Mouse (Mus musculus): ENCODE measurements at regions not wholly inside any gene's neighbourhood (a gene's known extent, or its start where the extent isn't known, plus 50 kb on each side); places are given as distances from the start of the nearest gene placed in this dataset.
"Not testable (repeated sequence)": the region's sequence is repeated elsewhere in the genome, so short reads cannot be mapped to it uniquely, and the experiment has no call there.

DNA sequence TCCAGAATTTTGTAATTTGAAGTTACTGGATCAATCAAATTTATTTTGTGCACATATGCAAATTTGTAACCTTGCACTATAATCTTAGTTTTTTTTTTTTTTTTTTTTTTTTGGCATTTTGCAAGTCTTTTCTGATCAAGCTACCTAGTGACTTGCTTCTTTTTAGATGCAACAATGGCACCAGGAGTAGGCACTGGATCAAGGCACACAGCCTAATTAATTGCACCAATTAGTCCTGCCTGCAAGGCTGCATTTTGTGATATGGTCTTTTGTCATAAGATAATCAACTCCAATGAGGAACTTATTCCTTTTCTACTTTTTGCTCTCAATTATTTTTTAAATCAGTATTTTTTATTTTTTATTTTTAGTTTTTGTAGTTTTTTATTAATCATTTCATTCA is 105.5 kb upstream of the Ccnh start:
- no peaks in the 10 kb centered on the region for H3K27me3 ChIP-seq (replicated peaks; ENCODE audit: control insufficient read depth, insufficient read depth, low read length)
- no peak for TF ChIP-seq CTCF (IDR thresholded peaks at IDR 0.05; ENCODE audit: low read depth)
- H3K4me3 ChIP-seq (ENCODE audit: low read depth, low read length): no peak overlapping the region
- H3K27ac ChIP-seq (ENCODE audit: low read depth, low read length): no peak overlapping the region
- no peak overlapping the region for H3K4me2 ChIP-seq (replicated peaks; ENCODE audit: low read depth)
- no peak for ATAC-seq
- H3K9me3 ChIP-seq (ENCODE audit: control insufficient read depth): no peaks in the 10 kb centered on the region
- no peaks in the 10 kb centered on the region for H3K36me3 ChIP-seq (ENCODE audit: control insufficient read depth, insufficient read depth)
- no peak overlapping the region for H3K9ac ChIP-seq (ENCODE audit: low read depth, low read length)
- H3K4me1 ChIP-seq (replicated peaks; ENCODE audit: control insufficient read depth, insufficient read depth, low read length): no peaks in the 10 kb centered on the region

DNA sequence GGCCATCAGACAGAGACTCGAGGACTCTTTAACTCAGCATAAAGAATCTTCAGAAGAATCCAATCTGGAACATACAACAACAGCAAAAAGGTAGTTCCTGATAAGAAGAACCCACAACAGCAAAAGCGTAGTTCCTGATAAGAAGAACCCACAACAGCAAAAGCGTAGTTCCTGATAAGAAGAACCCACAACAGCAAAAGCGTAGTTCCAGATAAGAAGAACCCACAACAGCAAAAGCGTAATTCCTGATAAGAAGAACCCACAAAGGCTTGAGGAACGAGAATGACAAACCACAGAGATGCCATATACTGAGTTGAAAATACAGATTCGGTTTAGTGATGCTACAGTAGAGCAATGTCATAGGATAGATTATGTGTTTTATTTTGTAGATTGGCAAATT is 93.0 kb upstream of the Ccnh start:
- no peak overlapping the region for H3K4me2 ChIP-seq (replicated peaks; ENCODE audit: low read depth)
- no peak for TF ChIP-seq CTCF (IDR thresholded peaks at IDR 0.05; ENCODE audit: low read depth)
- H3K27me3 ChIP-seq (replicated peaks; ENCODE audit: control insufficient read depth, insufficient read depth, low read length): no peaks in the 10 kb centered on the region
- no peak for ATAC-seq
- WGBS: 62% methylated on average over 7 of the region's 7 CpGs
- no peak overlapping the region for H3K4me3 ChIP-seq (ENCODE audit: low read depth, low read length)
- no peak overlapping the region for H3K27ac ChIP-seq (ENCODE audit: low read depth, low read length)
- no peak overlapping the region for H3K9ac ChIP-seq (ENCODE audit: low read depth, low read length)
- no peaks in the 10 kb centered on the region for H3K36me3 ChIP-seq (ENCODE audit: control insufficient read depth, insufficient read depth)
- no peaks in the 10 kb centered on the region for H3K9me3 ChIP-seq (ENCODE audit: control insufficient read depth)
- H3K4me1 ChIP-seq (replicated peaks; ENCODE audit: control insufficient read depth, insufficient read depth, low read length): no peaks in the 10 kb centered on the region

- H3K4me3 ChIP-seq (ENCODE audit: low read depth, low read length): no peak overlapping the region
- no peak for ATAC-seq
- TF ChIP-seq CTCF (IDR thresholded peaks at IDR 0.05; ENCODE audit: low read depth): no peak
These were observed 65.9 kb upstream of the Ccnh start for GRCm38 (mm10) chr13:85123309-85123708.

DNA sequence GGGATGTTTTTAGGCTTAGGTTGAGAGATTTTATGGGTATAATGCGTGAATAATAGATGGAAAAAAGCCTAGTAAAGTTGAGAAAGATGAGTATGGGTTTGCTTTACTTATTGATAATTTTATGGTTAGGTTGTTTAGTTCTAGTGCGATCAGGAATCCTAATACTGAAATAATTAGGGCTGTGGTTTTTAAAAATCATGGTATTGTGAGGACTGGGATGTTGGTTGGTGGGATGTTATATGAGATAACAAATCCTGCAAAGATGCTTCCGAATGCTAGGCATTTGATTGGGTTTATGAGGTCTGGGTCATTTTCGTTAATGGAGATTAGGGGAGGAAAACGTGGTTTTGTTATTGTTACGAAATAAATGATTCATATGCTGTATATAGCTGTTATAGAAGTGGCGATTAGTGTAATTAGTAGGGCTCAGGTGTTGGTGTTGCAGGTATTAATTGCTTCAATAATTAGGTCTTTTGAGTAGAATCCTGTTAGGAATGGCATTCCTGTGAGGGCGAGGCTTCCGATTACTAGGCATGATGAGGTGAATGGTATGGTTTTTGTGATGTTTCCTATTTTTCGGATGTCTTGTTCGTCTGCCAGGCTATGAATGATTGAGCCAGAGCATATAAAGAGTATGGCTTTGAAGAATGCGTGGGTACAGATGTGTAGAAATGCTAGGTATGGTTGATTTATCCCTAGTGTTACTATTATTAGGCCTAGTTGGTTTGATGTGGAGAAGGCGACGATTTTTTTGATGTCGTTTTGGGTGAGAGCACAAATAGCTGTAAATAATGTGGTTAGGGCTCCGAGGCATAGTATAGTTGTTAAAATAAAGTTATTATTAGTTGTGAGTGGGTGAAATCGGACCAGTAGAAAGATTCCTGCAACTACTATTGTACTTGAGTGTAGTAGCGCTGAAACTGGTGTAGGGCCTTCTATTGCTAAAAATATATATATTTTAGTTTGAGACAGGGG is 62.3 kb upstream of the Ccnh start:
- not testable (repeated sequence) for H3K4me3 ChIP-seq (ENCODE audit: low read depth, low read length); H3K9me3 ChIP-seq (ENCODE audit: control insufficient read depth); H3K9ac ChIP-seq (ENCODE audit: low read depth, low read length); H3K4me1 ChIP-seq (replicated peaks; ENCODE audit: control insufficient read depth, insufficient read depth, low read length); H3K27ac ChIP-seq (ENCODE audit: low read depth, low read length); H3K4me2 ChIP-seq (replicated peaks; ENCODE audit: low read depth); H3K27me3 ChIP-seq (replicated peaks; ENCODE audit: control insufficient read depth, insufficient read depth, low read length); H3K36me3 ChIP-seq (ENCODE audit: control insufficient read depth, insufficient read depth)
- WGBS: 86% methylated on average over 18 of the region's 18 CpGs
- peak; percentile 100 for ATAC-seq

More at GRCm38 (mm10) chr13:85123309-85123708, 65.9 kb upstream of the Ccnh start:
- no peaks in the 10 kb centered on the region for H3K27me3 ChIP-seq (replicated peaks; ENCODE audit: control insufficient read depth, insufficient read depth, low read length)
- H3K9me3 ChIP-seq (ENCODE audit: control insufficient read depth): no peaks in the 10 kb centered on the region
- H3K27ac ChIP-seq (ENCODE audit: low read depth, low read length): no peak overlapping the region
- H3K4me2 ChIP-seq (replicated peaks; ENCODE audit: low read depth): no peak overlapping the region
- H3K4me1 ChIP-seq (replicated peaks; ENCODE audit: control insufficient read depth, insufficient read depth, low read length): no peaks in the 10 kb centered on the region
- H3K9ac ChIP-seq (ENCODE audit: low read depth, low read length): no peak overlapping the region
- H3K36me3 ChIP-seq (ENCODE audit: control insufficient read depth, insufficient read depth): no peaks in the 10 kb centered on the region
- WGBS: 80% methylated on average over 2 of the region's 2 CpGs

GRCm38 (mm10) chr13:85127548-85127925 is 61.7 kb upstream of the Ccnh start:
- WGBS: 67% methylated on average over 1 of the region's 1 CpGs
- ATAC-seq: no peak
- H3K4me3 ChIP-seq (ENCODE audit: low read depth, low read length): no peak overlapping the region
- TF ChIP-seq CTCF (IDR thresholded peaks at IDR 0.05; ENCODE audit: low read depth): no peak
- H3K4me2 ChIP-seq (replicated peaks; ENCODE audit: low read depth): no peak overlapping the region
- no peaks in the 10 kb centered on the region for H3K36me3 ChIP-seq (ENCODE audit: control insufficient read depth, insufficient read depth)
- H3K27ac ChIP-seq (ENCODE audit: low read depth, low read length): no peak overlapping the region
- H3K27me3 ChIP-seq (replicated peaks; ENCODE audit: control insufficient read depth, insufficient read depth, low read length): no peaks in the 10 kb centered on the region
- no peaks in the 10 kb centered on the region for H3K9me3 ChIP-seq (ENCODE audit: control insufficient read depth)
- H3K4me1 ChIP-seq (replicated peaks; ENCODE audit: control insufficient read depth, insufficient read depth, low read length): no peaks in the 10 kb centered on the region
- H3K9ac ChIP-seq (ENCODE audit: low read depth, low read length): no peak overlapping the region
